Mouse (Mus musculus): Measurements from ENCODE around the gene Clec2i. TPM values are rescaled to one million over a fixed set of nuclear protein-coding genes. Genes with fewer than 3 reads are reported as not detected.
A peak's percentile ranks its signal among the peaks of the same experiment; 100 is the strongest.
"Not testable (repeated sequence)": the region's sequence is repeated elsewhere in the genome, so short reads cannot be mapped to it uniquely, and the experiment has no call there.

Clec2i gene
- polyA plus RNA-seq, 1 experiment from 2014 or later = not detected

DNA sequence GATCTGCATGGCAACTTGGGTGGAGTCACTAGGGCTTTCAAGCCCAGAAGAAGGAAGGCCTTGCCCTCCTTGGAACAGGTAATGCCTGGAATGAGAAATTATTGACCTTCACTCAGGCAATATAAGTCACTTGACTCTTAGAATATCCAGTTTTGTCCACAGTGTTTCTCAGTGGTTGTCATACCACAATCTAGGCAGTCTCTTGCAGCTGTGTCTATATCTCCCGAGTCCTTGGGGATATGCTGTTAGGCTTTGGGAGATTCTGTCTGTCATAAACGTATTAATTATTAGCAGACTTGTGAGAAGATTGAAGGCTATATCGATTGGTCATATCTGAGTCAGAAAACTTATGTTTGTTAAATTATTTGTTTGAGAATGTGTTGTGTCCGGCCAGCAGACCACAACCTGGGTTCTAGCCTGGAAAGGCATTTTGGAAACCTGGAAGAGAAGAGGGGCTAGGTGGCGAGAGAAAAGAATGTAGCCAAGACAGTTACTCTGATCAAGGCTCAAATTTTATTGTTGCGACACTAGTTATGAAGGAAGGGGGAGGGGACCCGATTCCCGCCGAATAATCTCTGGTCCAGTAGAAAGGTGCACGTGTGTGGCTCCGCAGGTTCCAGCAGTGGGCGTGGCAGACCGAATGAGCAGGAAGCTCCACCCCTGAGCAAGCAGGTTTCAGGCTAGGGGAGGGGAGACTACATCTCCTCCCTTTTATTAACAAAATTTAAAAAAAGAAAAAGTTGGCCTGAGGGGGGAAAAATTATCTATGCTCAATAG lies 48.7 kb downstream of the Clec2i start:
- H3K4me1 ChIP-seq; H3K27me3 ChIP-seq; H3K27ac ChIP-seq (replicated peaks); H3K9me3 ChIP-seq; H3K4me3 ChIP-seq; H3K36me3 ChIP-seq; H3K9ac ChIP-seq (replicated peaks); H3K4me2 ChIP-seq (replicated peaks); ATAC-seq (ENCODE audit: low FRiP score, low read depth): not testable (repeated sequence)
- WGBS = 93% methylated on average over 4 of the region's 13 CpGs

DNA sequence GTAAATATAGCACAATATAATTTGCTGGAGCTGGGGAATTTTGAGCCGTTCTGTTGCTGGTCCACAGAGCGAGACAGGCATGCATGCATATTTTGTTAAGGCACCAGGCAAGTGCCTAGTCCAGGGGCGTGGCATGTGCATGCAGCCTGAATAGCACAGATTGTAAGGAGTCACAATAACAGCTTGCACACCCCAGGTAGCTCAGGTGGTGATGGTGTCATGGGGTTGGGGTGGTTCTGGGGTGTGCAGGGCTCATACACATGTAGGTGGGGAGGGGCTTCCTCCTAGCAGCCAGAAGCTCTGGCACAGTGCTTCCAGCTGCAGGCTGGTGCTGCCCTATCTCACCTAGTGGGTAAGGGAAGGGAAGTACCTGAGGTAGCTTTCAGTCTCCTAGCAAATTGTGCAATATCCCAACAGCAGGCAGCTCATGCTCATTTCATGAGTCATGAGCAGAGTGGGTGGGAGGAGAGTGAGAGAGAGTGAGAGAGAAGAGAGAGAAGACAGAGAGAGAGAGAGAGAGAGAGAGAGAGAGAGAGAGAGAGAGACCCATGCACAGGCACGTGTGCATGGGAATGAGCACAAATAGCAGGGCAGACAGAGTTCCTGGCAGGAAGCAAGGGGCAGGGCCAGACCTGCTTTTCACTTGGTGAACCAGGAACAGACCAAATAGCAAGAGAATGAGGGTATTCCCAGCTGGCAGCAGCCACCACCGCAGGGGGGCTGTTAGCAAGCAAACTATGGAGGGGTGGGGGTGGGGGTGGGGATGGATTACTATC lies 54.4 kb downstream of the Clec2i start:
- Histone ChIP-seq H3K4me3 (no peak overlapping the region), H3K27me3 (no peaks in the 10 kb centered on the region), H3K4me1 (no peaks in the 10 kb centered on the region), H3K9ac (replicated peaks) (no peak overlapping the region), H3K4me2 (replicated peaks) (no peak overlapping the region), H3K9me3 (no peaks in the 10 kb centered on the region), H3K27ac (replicated peaks) (no peak overlapping the region), H3K36me3 (no peaks in the 10 kb centered on the region)
- ATAC-seq (ENCODE audit: low FRiP score, low read depth) = peak; percentile 34; the same call in 1 of the 2 replicates
- WGBS = 74% methylated on average over 5 of the region's 5 CpGs

DNA sequence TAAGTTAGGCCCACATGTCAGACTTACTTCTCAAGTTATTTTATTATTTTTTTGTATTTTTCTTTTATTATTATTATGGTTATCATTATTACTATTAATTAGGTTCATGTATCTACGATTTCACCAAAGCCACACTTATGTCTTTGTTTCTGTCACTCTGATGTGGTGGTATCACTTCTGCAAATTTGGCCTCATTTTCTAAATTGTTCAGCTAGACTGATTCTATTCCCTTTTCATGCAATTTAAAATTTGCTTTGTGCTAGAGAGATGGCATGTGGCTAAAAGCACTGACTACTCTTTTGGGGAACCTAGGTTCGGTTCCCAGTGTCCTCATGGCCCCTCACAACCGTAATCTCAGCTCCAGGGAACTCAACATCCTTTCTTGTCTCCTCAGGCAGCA lies 58.2 kb downstream of the Clec2i start:
- Histone ChIP-seq H3K9me3 (no peaks in the 10 kb centered on the region), H3K4me1 (no peaks in the 10 kb centered on the region), H3K4me2 (replicated peaks) (no peak overlapping the region), H3K36me3 (no peaks in the 10 kb centered on the region), H3K27me3 (no peaks in the 10 kb centered on the region), H3K9ac (replicated peaks) (no peak overlapping the region), H3K4me3 (no peak overlapping the region), H3K27ac (replicated peaks) (no peak overlapping the region)
- ATAC-seq (ENCODE audit: low FRiP score, low read depth) = no peak
- WGBS = 82% methylated on average over 3 of the region's 3 CpGs

Small RNAs within 50 kb of the gene (microRNA-seq; reads per million reads assigned to microRNA genes)
- not detected for gene Gm27336

Other genes with a start within 250 kb of the Clec2i start
- gene Clec2h, start 225.2 kb upstream of the Clec2i start, polyA plus RNA-seq (2016; fragmentation: Nextera tagmentation; extraction: Ambion mirVana) = not detected in 2 replicates
- not detected in 2 replicates for gene Klrb1, start 164.5 kb upstream of the Clec2i start, polyA plus RNA-seq (2016; fragmentation: Nextera tagmentation; extraction: Ambion mirVana)
- gene Klrb1c, start 98.4 kb upstream of the Clec2i start, polyA plus RNA-seq (2016; fragmentation: Nextera tagmentation; extraction: Ambion mirVana) = not detected in 2 replicates
- gene Gm44511, start 61.3 kb upstream of the Clec2i start, polyA plus RNA-seq (2016; fragmentation: Nextera tagmentation; extraction: Ambion mirVana) = not detected in 2 replicates
- gene Klrb1b, start 61.3 kb upstream of the Clec2i start, polyA plus RNA-seq (2016; fragmentation: Nextera tagmentation; extraction: Ambion mirVana) = not detected in 2 replicates
- 0.26 and 0.35 TPM in 2 replicates for gene BC035044, start 3.5 kb downstream of the Clec2i start, polyA plus RNA-seq (2016; fragmentation: Nextera tagmentation; extraction: Ambion mirVana)
- gene Clec2g, start 46.8 kb downstream of the Clec2i start, polyA plus RNA-seq (2016; fragmentation: Nextera tagmentation; extraction: Ambion mirVana) = not detected in 2 replicates
- gene Klrb1f, start 158.3 kb downstream of the Clec2i start, polyA plus RNA-seq (2016; fragmentation: Nextera tagmentation; extraction: Ambion mirVana) = not detected in 2 replicates
- gene Clec2e, start 213.3 kb downstream of the Clec2i start, polyA plus RNA-seq (2016; fragmentation: Nextera tagmentation; extraction: Ambion mirVana) = not detected in 2 replicates